Mouse (Mus musculus) heart, embryonic 11.5 days (tissue): ENCODE data around the gene Abhd17b. TPM values are rescaled to one million over a fixed set of nuclear protein-coding genes. Genes with fewer than 3 reads are reported as not detected.

Experiments used
- ATAC-seq: fragments of 200-750 bp; cut with Nextera tagmentation; replicated peaks from 2 replicates; pipeline ENCODE4 v1.8.0; 2017; ENCODE audit warnings: moderate library complexity; ENCODE audit not compliant: insufficient number of reproducible peaks, low FRiP score, low TSS enrichment
- H3K27ac ChIP-seq: fragments of 300-500 bp; sonication (generic); 2 replicates; pipeline ENCODE4 v1.5.1; 2014; ENCODE audit warnings: mild to moderate bottlenecking, low read depth, low read length
- H3K27me3 ChIP-seq: fragments of 300-500 bp; sonication (generic); 2 replicates; pipeline ENCODE4 v1.6.1; 2014; ENCODE audit warnings: mild to moderate bottlenecking, low read length, mixed read lengths; ENCODE audit not compliant: control insufficient read depth, insufficient read depth
- H3K36me3 ChIP-seq: fragments of 300-500 bp; sonication (generic); 2 replicates; pipeline ENCODE4 v1.6.1; 2014; ENCODE audit warnings: mild to moderate bottlenecking, low read length, moderate library complexity, mixed read lengths; ENCODE audit not compliant: control insufficient read depth, insufficient read depth
- H3K4me1 ChIP-seq: fragments of 300-500 bp; sonication (generic); 2 replicates; pipeline ENCODE4 v1.6.1; 2014; ENCODE audit warnings: low read length; ENCODE audit not compliant: control insufficient read depth, insufficient read depth
- H3K4me2 ChIP-seq: fragments of 300-500 bp; sonication (generic); 2 replicates; pipeline ENCODE4 v1.6.1; 2014; ENCODE audit warnings: mild to moderate bottlenecking, moderate library complexity
- H3K4me3 ChIP-seq: fragments of 300-500 bp; sonication (generic); 2 replicates; pipeline ENCODE4 v1.5.1; 2014; ENCODE audit warnings: low read depth, low read length
- H3K9ac ChIP-seq: fragments of 300-500 bp; sonication (generic); 2 replicates; pipeline ENCODE4 v1.6.1; 2014; ENCODE audit warnings: mild to moderate bottlenecking, low read depth, low read length, moderate library complexity
- H3K9me3 ChIP-seq: fragments of 300-500 bp; sonication (generic); replicated peaks from 2 replicates; pipeline ENCODE4 v1.6.1; 2016; ENCODE audit warnings: low read length; ENCODE audit not compliant: control insufficient read depth
- WGBS: fragments of 180-500 bp; shearing (Covaris S2); extraction: QIAGEN DNeasy Blood & Tissue Kit; methylation state at CpG from one replicate; pipeline ENCODE4 v1.1.7; 2014; ENCODE audit not compliant: insufficient replicate concordance; 5-methylcytosine and 5-hydroxymethylcytosine counted together
- polyA plus RNA-seq: library from polyadenylated mRNA; unstranded; fragments of >200 nt; fragmentation: Nextera tagmentation; extraction: Ambion mirVana; gene quantifications from 2 replicates; pipeline ENCODE4 v1.2.1, GENCODE M21; 2014

The Abhd17b gene
- polyA plus RNA-seq, 1 experiment from 2014 or later, result 19.4 TPM

DNA sequence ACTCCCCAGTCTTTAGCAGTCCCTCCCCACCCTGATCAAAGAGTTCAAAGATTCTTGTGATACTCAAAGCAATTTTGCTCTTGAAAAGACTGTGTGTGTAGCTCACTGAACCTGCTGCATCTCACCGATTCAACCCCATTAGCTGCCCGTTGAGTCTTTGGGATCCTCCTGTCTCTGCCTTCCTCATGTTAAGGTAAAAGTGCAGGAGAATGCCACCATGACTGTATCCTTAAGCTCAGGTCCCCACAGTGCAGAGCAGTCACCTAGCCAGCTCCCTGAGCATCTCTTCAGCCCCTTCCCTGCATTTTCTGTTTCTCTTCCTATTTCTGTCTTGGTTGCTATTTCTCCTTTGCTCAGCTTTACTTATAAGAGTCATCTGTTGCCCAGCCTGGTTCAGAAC lies 80.2 kb downstream of the Abhd17b start:
- no peak overlapping the region for H3K27ac ChIP-seq
- no peaks in the 10 kb centered on the region for H3K4me1 ChIP-seq
- no peaks in the 10 kb centered on the region for H3K36me3 ChIP-seq
- H3K9ac ChIP-seq, result no peak overlapping the region
- H3K4me3 ChIP-seq, result no peak overlapping the region
- H3K9me3 ChIP-seq, result no peaks in the 10 kb centered on the region
- no peak for ATAC-seq
- 88% methylated on average over 2 of the region's 2 CpGs for WGBS
- no peak overlapping the region for H3K4me2 ChIP-seq
- H3K27me3 ChIP-seq, result no peaks in the 10 kb centered on the region

DNA sequence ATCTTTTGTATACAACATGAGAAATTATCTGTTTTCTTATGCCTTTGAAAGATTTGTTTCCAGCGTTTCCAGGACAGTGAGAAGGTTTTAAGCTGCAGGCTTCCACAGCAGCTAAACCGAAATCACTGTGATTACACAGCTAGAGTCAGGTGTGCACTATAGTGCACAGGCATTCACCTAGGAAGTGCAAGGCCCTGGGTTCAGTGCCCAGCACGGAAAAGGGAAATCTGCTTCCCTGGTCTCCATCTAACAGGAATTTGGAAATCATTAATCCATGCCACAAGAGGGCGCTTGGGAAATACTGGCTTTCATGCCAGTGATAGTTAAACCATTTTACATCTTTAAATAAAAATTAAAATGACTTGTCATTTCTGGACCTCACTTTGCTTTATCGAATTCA lies 81.1 kb downstream of the Abhd17b start:
- 35% methylated on average over 5 of the region's 5 CpGs for WGBS
- Histone ChIP-seq H3K4me1 (no peaks in the 10 kb centered on the region), H3K4me2 (no peak overlapping the region), H3K9ac (no peak overlapping the region), H3K9me3 (no peaks in the 10 kb centered on the region), H3K27me3 (no peaks in the 10 kb centered on the region), H3K27ac (no peak overlapping the region), H3K4me3 (no peak overlapping the region), H3K36me3 (no peaks in the 10 kb centered on the region)
- ATAC-seq, result no peak

Other genes starting within 250 kb of the Abhd17b start
- gene Gda, start 179.7 kb upstream of the Abhd17b start, polyA plus RNA-seq, result not detected in 2 replicates
- 45.8 and 46.0 TPM in 2 replicates for gene 1110059E24Rik, start 209 bp upstream of the Abhd17b start, polyA plus RNA-seq
- 77.0 and 99.7 TPM in 2 replicates for gene Cemip2, start 125.2 kb downstream of the Abhd17b start, polyA plus RNA-seq